Mouse (Mus musculus) forebrain, embryonic 11.5 days (tissue): ENCODE results near the gene Arid5a. TPM values are rescaled to one million over a fixed set of nuclear protein-coding genes. Genes with fewer than 3 reads are reported as not detected.

Experiments used
- ATAC-seq: fragments of 200-750 bp; cut with Nextera tagmentation; replicated peaks from 2 replicates; pipeline ENCODE4 v1.8.0; 2017; ENCODE audit warnings: moderate TSS enrichment; ENCODE audit not compliant: low FRiP score
- DNase-seq: peaks from one replicate; pipeline ENCODE4 v3.0.0-alpha.2; 2017; ENCODE audit warnings: low spot score
- H3K27ac ChIP-seq: fragments of 300-500 bp; sonication (generic); 2 replicates; pipeline ENCODE4 v1.5.1; 2014; ENCODE audit warnings: low read depth, low read length
- H3K27me3 ChIP-seq: fragments of 300-500 bp; sonication (generic); 2 replicates; pipeline ENCODE4 v1.6.1; 2014; ENCODE audit warnings: mild to moderate bottlenecking, low read length, mixed read lengths; ENCODE audit not compliant: control insufficient read depth, insufficient read depth
- H3K36me3 ChIP-seq: fragments of 300-500 bp; sonication (generic); 2 replicates; pipeline ENCODE4 v1.6.1; 2014; ENCODE audit warnings: mild to moderate bottlenecking, low read length, moderate library complexity, mixed read lengths; ENCODE audit not compliant: control insufficient read depth, insufficient read depth
- H3K4me1 ChIP-seq: fragments of 300-500 bp; sonication (generic); replicated peaks from 2 replicates; pipeline ENCODE4 v1.6.1; 2014; ENCODE audit warnings: low read length, mixed read lengths; ENCODE audit not compliant: control insufficient read depth, insufficient read depth
- H3K4me2 ChIP-seq: fragments of 300-500 bp; sonication (generic); 2 replicates; pipeline ENCODE4 v1.6.1; 2014; ENCODE audit warnings: low read depth, mild to moderate bottlenecking, low read length, moderate library complexity, mixed read lengths; ENCODE audit not compliant: severe bottlenecking
- H3K4me3 ChIP-seq: fragments of 300-500 bp; sonication (generic); 2 replicates; pipeline ENCODE4 v1.5.1; 2014; ENCODE audit warnings: low read depth, low read length
- H3K9ac ChIP-seq: fragments of 300-500 bp; sonication (generic); 2 replicates; pipeline ENCODE4 v1.6.1; 2014; ENCODE audit warnings: low read length
- H3K9me3 ChIP-seq: fragments of 300-500 bp; sonication (generic); 2 replicates; pipeline ENCODE4 v1.6.1; 2016; ENCODE audit warnings: low read length, mixed read lengths; ENCODE audit not compliant: control insufficient read depth
- WGBS: fragments of 180-500 bp; shearing (Covaris S2); extraction: QIAGEN DNeasy Blood & Tissue Kit; methylation state at CpG from one replicate; pipeline ENCODE4 v1.1.7; 2014; 5-methylcytosine and 5-hydroxymethylcytosine counted together
- polyA plus RNA-seq: library from polyadenylated mRNA; unstranded; fragments of >200 nt; fragmentation: Nextera tagmentation; extraction: Ambion mirVana; gene quantifications from 2 replicates; pipeline ENCODE4 v1.2.1, GENCODE M21; 2014

The Arid5a gene
- polyA plus RNA-seq, 1 experiment from 2014 or later, result 3.3 TPM

GRCm38 (mm10) chr1:36300486-36300885 is 7.0 kb upstream of the Arid5a start:
- no peak overlapping the region for H3K4me3 ChIP-seq
- ATAC-seq (no peak), DNase-seq (no peak)
- no peak overlapping the region for H3K9ac ChIP-seq
- 96% methylated on average over 6 of the region's 6 CpGs for WGBS
- H3K36me3 ChIP-seq, result no peaks in the 10 kb centered on the region
- no peaks in the 10 kb centered on the region for H3K9me3 ChIP-seq
- no peak overlapping the region for H3K27ac ChIP-seq
- H3K4me1 ChIP-seq, result no peaks in the 10 kb centered on the region; the same call in 1 of the 2 replicates
- H3K4me2 ChIP-seq, result no peak overlapping the region
- H3K27me3 ChIP-seq, result peaks cover 4% of the 10 kb centered on the region; the same call in 1 of the 2 replicates

GRCm38 (mm10) chr1:36302273-36302672 is 5.3 kb upstream of the Arid5a start:
- Histone ChIP-seq H3K9ac (no peak overlapping the region), H3K4me3 (no peak overlapping the region), H3K9me3 (no peaks in the 10 kb centered on the region), H3K4me2 (no peak overlapping the region), H3K27me3 (peaks cover 4% of the 10 kb centered on the region; the same call in 1 of the 2 replicates), H3K36me3 (no peaks in the 10 kb centered on the region), H3K4me1 (no peaks in the 10 kb centered on the region; the same call in 1 of the 2 replicates), H3K27ac (no peak overlapping the region)
- 78% methylated on average over 8 of the region's 8 CpGs for WGBS
- ATAC-seq (no peak), DNase-seq (no peak)

GRCm38 (mm10) chr1:36302957-36303356 is 4.6 kb upstream of the Arid5a start:
- DNase-seq, result no peak

GRCm38 (mm10) chr1:36303381-36304320 is 3.9 kb upstream of the Arid5a start:
- H3K9me3 ChIP-seq, result no peaks in the 10 kb centered on the region
- WGBS, result 9% methylated on average over 30 of the region's 30 CpGs
- peak overlapping the region; percentile 24 for H3K4me3 ChIP-seq
- DNase-seq (no peak), ATAC-seq (peak; percentile 36)
- H3K27ac ChIP-seq, result no peak overlapping the region
- H3K9ac ChIP-seq, result 0 out of 2 replicates have a peak overlapping the region, but pooled peaks have one; percentile 14
- peaks cover 3% of the 10 kb centered on the region; the same call in 1 of the 2 replicates for H3K4me1 ChIP-seq
- H3K4me2 ChIP-seq, result peak overlapping the region; percentile 57
- H3K27me3 ChIP-seq, result peaks cover 7% of the 10 kb centered on the region; the same call in 1 of the 2 replicates
- H3K36me3 ChIP-seq, result no peaks in the 10 kb centered on the region

More at GRCm38 (mm10) chr1:36302957-36303356, 4.6 kb upstream of the Arid5a start:
- Histone ChIP-seq H3K4me2 (peak overlapping the region; percentile 57), H3K9ac (0 out of 2 replicates have a peak overlapping the region, but pooled peaks have one; percentile 14), H3K4me1 (no peaks in the 10 kb centered on the region; the same call in 1 of the 2 replicates), H3K27ac (no peak overlapping the region), H3K9me3 (no peaks in the 10 kb centered on the region), H3K4me3 (peak overlapping the region; percentile 24), H3K36me3 (no peaks in the 10 kb centered on the region), H3K27me3 (peaks cover 4% of the 10 kb centered on the region; the same call in 1 of the 2 replicates)
- no peak for ATAC-seq
- 16% methylated on average over 9 of the region's 9 CpGs for WGBS

DNA sequence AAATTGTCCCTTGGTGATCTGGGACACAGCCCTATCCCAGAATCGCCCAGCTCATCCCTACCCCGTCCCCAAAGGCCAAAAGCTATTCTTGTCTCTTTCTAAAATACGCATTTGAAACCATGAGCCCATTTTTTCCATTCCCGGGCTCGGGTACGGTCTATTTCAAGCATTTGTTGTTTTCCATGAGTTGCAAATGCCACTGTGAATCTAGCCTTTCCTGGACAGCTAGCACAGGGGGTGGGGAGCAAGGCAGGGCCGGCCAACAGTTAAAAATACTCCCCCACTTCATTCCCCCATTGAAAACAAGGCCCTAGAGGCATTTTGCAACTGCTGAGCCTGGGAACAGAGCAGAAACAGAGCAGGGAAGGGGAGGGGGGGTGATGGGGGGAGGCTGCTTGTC is 2.8 kb upstream of the Arid5a start:
- no peak overlapping the region for H3K9ac ChIP-seq
- no peak overlapping the region for H3K4me2 ChIP-seq
- H3K9me3 ChIP-seq, result no peaks in the 10 kb centered on the region
- no peak for ATAC-seq
- H3K27me3 ChIP-seq, result peaks cover 14% of the 10 kb centered on the region
- H3K4me3 ChIP-seq, result no peak overlapping the region
- 72% methylated on average over 7 of the region's 7 CpGs for WGBS
- no peak overlapping the region for H3K27ac ChIP-seq
- peaks cover 7% of the 10 kb centered on the region for H3K4me1 ChIP-seq
- no peaks in the 10 kb centered on the region for H3K36me3 ChIP-seq
- DNase-seq, result no peak

DNA sequence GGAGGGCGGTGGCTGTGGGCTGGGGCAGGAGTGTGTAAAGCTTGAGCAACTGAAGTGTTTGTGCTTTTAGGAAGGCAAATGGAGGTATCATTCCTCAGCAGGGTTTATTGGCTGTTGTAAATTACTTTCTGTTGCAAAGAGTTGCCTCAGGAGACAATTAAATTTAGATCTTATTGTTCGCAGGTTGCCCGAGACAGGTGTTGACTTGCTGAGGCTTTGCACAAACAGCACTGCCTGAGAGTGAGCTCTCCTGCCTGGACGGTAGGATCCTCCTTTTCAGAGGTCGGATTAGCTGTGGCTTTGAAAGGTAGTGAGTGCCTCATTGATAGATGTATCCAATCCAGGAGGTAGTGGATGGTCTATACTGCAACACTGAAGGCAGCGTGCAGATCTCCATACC is 1.4 kb upstream of the Arid5a start:
- peaks cover 8% of the 10 kb centered on the region for H3K4me1 ChIP-seq
- peaks cover 12% of the 10 kb centered on the region for H3K27me3 ChIP-seq
- H3K9ac ChIP-seq, result no peak overlapping the region
- no peak overlapping the region for H3K4me3 ChIP-seq
- H3K4me2 ChIP-seq, result no peak overlapping the region
- H3K36me3 ChIP-seq, result no peaks in the 10 kb centered on the region
- no peaks in the 10 kb centered on the region for H3K9me3 ChIP-seq
- WGBS, result 81% methylated on average over 6 of the region's 6 CpGs
- ATAC-seq (no peak), DNase-seq (no peak)
- H3K27ac ChIP-seq, result no peak overlapping the region

DNA sequence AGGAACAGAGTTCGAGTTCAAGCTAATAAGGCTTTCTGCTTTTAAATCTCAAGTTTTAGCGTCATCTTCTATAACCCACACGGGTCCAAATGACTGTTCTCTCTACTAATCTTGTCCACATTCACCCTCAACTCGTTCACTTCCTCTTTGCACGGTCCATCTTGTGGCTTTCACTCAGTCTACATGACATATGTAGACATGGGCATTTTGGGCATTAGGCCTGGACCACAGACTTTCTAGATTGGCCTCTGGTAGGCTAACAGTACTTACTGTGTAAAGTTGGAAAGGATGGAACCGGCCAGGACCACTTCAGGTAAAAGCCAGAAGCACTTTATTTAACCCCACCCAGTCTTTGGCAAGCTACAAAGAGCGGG is 425 bp upstream of the Arid5a start:
- Histone ChIP-seq H3K4me1 (peaks cover 8% of the 10 kb centered on the region), H3K4me3 (no peak overlapping the region), H3K36me3 (no peaks in the 10 kb centered on the region), H3K9me3 (no peaks in the 10 kb centered on the region), H3K27me3 (peaks cover 12% of the 10 kb centered on the region), H3K9ac (no peak overlapping the region), H3K4me2 (no peak overlapping the region), H3K27ac (no peak overlapping the region)
- 64% methylated on average over 7 of the region's 7 CpGs for WGBS
- DNase-seq, result no peak
- peak; percentile 31 for ATAC-seq

- WGBS, result 4% methylated on average over 12 of the region's 12 CpGs
- peak overlapping the region; percentile 99 for H3K4me2 ChIP-seq
- no peaks in the 10 kb centered on the region for H3K9me3 ChIP-seq
- H3K4me3 ChIP-seq, result peak overlapping the region; percentile 57
- H3K4me1 ChIP-seq, result peaks cover 8% of the 10 kb centered on the region; the same call in 1 of the 2 replicates
- DNase-seq (no peak), ATAC-seq (no peak)
- H3K27me3 ChIP-seq, result peaks cover 12% of the 10 kb centered on the region
- no peaks in the 10 kb centered on the region for H3K36me3 ChIP-seq
- peak overlapping the region; percentile 65; the same call in 1 of the 2 replicates for H3K9ac ChIP-seq
- H3K27ac ChIP-seq, result no peak overlapping the region
Observed at GRCm38 (mm10) chr1:36308451-36308901, 943 bp downstream of the Arid5a start.
